Mouse (Mus musculus) brain, embryonic 14.5 days (tissue): Measurements from ENCODE around the gene Rflnb.

Experiments used
- CTCF ChIP-seq: fragments of 200-500 bp; IDR thresholded peaks from 2 replicates; pipeline ENCODE4 v1.5.1; 2012; ENCODE audit warnings: inconsistent platforms, mild to moderate bottlenecking, moderate library complexity, borderline replicate concordance; ENCODE audit not compliant: insufficient read depth, insufficient read length; ENCODE audit errors: extremely low read depth
- POLR2A ChIP-seq: fragments of 200-500 bp; IDR thresholded peaks from 2 replicates; pipeline ENCODE4 v1.6.1; 2012; ENCODE audit warnings: mild to moderate bottlenecking, inconsistent platforms, borderline replicate concordance; ENCODE audit not compliant: poor library complexity, insufficient read depth, insufficient read length, severe bottlenecking; ENCODE audit errors: extremely low read depth

- no peak for TF ChIP-seq POLR2A
- no peak for TF ChIP-seq CTCF
Measured at GRCm38 (mm10) chr11:76015251-76015650, 12.3 kb downstream of the Rflnb start.
